Mouse (Mus musculus): ENCODE data around the gene Kcnj15.

DNA sequence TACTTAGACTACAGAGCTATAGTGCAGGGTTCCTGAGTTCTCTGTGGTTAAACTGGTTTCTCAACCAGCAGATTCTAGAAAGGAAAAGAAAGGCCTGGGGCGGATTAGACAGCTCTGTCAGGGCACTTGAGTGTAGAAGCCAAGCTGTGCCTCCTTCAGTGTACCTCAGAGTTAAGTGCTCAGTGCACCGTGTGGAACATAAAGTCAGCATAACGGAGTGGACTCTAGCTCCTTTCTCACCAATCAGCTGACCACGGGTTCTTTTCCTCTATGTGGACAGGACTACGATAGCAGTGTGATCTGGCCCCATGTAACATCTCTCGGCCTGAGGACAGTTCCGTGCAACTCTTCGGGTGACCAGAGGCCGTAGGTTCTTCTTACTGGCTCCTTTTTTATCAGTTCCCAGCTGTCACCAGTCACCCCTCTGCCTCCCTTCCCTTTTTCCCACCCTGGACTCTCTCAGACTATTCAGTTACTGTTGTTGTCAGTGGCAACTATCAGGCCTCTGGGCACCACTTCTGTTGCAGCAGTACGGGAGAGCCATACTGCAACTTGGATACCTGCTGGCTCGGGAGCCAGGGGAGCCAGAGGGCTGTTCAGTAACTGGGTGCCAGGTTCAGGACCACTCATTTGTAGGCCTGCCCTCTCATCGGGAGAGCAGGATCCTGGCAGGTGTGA is 12.6 kb upstream of the Kcnj15 start:
- TF ChIP-seq CTCF (IDR thresholded peaks at IDR 0.05; ENCODE audit: borderline replicate concordance, extremely low read depth, insufficient read depth, insufficient read length) = no peak
- no peak for TF ChIP-seq POLR2A (IDR thresholded peaks at IDR 0.05; ENCODE audit: borderline replicate concordance, extremely low read depth, insufficient read depth, insufficient read length, poor library complexity, severe bottlenecking)

Measured in brain, embryonic 14.5 days (tissue).